Mouse (Mus musculus): ENCODE data around the gene Mecom.
A peak's percentile ranks its signal among the peaks of the same experiment; 100 is the strongest.

Gene Mecom

DNA sequence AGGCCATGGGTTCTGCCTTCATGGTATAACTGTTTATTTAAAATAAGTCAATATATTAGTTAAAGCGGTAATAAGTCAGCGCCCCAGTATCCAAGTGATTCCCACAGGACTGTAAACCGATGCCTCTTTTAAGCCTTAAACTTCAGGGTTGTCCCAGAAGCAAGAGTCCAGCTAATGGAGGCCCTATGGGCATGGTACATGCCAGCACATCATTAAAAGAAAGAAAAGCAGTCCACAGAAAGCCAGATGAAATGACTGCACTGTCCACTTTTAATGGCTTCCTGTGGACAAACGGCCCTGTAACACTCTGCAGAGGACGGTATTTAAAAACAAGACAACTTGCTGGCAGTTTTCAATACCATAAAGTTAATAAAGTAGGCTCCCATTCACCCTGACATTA is 531.0 kb downstream of the Mecom start:
- DNase-seq (ENCODE audit: low spot score in 2 of 2): no peak

DNA sequence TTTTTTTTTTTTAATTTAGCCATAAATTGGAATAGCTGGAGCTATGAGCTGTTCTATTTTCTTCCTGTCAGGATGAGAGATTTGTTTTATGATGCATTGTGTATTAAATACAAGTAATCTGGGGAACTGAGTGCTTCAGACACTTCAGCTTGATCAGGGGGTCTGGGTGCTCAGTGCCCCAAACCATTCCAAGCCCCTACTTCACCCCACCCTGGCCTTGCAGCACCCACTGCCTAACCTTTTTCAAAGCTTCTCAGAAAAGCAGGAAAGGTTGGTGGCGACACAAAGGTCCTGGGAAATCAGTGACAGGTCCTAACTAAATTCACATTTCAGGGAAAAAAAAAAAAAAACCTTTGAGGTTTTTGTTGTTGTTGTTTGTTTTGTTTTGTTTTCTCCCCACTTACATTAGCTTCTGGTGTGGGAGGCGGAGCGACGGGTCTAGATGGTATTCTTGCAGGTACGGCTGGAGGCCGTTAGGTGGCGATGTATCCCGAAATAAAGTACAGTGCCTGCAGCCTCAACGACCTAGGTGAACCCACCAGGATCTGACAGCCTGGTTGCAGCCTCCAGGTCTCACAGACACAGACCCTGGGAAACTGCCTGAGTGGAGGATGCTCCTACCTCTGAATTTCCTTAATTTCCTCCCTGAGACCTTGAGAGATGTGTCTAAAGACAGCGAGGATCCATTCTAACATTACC is 532.7 kb downstream of the Mecom start:
- DNase-seq (ENCODE audit: low spot score in 2 of 2): peak; percentile 5 to 60

DNA sequence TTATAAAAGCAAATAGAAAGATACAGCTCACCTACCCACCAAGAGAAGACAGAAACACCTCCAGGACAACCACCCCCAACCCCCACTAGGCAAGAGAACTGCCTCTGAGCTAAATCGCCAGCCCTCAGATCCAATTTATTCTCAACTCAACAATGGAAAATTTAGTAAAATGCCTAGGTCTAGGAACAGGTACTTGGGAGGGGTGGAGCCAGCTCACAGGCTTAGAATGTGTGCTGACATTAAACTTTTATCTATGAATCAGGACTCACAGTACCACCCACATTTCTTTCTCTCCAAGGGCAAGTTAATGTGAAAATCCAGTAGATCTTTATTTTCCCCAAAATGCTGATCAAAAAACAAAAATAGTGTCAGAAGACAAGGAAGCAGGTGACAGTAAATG is 533.5 kb downstream of the Mecom start:
- no peak for DNase-seq (ENCODE audit: low spot score in 2 of 2)

DNA sequence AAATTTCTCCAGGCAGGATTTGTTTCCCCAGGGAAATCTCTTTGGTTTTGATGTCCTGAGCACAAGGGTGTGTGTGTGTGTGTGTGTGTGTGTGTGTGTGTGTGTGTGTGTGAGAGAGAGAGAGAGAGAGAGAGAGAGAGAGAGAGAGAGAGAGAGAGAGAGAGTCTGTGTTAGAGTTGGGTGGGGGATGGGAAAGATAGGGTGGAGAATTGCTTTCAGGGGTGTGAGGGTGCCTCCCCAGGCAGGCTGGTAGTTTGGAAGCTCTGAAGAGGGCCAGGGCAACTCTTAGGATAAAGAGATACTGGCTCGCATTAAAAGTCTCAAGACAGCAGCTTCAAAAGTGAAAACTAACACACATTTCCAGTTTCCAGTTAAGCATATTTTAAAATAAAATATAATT is 534.4 kb downstream of the Mecom start:
- DNase-seq (ENCODE audit: low spot score in 2 of 2): no peak

DNA sequence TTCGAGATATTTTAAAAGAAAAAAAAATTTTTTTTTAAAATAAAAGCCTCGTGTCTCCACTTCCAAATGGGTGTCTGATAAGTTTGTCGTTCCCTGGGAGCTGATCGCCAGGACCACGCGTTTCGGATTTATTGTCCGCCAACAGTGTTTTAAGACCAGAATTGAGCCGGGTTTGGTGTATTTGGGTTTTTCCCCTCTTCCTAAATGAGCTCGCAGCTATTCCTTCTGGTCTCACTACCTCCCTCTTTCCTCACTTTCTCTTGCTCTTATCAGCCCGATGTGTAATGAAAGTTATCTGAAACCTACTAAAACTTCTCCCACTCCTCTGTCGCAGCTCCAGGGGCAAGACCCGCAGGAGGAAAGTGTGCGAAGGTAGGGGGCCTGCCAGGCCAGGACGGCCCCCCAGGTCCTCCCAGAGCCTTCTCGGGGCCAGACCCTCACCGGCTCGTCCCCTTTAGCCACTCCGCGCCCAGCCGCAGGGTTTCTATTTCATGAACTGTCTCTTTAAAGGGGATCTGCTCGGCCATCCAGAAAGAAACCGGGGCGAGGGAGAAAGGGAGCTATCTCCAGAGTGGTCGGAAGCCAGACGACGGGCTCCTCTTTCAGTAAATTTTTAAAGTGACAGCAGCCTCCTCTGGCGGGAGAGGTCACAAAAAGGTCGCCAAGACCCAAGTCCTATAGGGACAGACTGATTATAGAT is 535.0 kb downstream of the Mecom start:
- DNase-seq (ENCODE audit: low spot score in 2 of 2): no peak

- no peak for DNase-seq (ENCODE audit: low spot score in 2 of 2)
Measured at GRCm38 (mm10) chr3:30012150-30012549, 535.7 kb downstream of the Mecom start.

GRCm38 (mm10) chr3:30011712-30012111 is 536.1 kb downstream of the Mecom start:
- DNase-seq (ENCODE audit: low spot score in 2 of 2): no peak

DNA sequence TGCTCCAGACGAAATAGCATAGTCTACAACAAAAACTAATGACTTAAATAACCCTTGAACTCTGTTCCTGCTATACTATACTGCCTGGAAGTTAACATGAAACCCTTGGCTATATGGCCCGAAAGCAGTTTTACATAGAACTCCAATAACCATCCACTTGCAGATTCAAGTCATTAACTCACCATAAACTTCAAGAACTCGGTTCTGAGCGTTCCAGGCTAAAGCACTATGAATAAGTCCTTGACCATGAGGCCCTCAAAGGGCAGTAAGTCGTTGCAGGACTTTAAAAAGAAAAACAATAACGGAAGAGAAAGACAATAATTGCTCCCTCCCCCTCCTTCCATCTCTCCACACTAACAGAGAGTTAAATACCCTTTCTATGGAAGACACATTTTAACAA is 536.9 kb downstream of the Mecom start:
- no peak for DNase-seq (ENCODE audit: low spot score in 2 of 2)

GRCm38 (mm10) chr3:30009596-30009995 is 538.2 kb downstream of the Mecom start:
- DNase-seq (ENCODE audit: low spot score in 2 of 2): no peak

GRCm38 (mm10) chr3:30004888-30005405 is 542.9 kb downstream of the Mecom start:
- no peak for DNase-seq (ENCODE audit: low spot score in 2 of 2)

GRCm38 (mm10) chr3:30000260-30000659 is 547.5 kb downstream of the Mecom start:
- DNase-seq (ENCODE audit: low spot score in 2 of 2): no peak

GRCm38 (mm10) chr3:29999035-29999434 is 548.8 kb downstream of the Mecom start:
- DNase-seq (ENCODE audit: low spot score in 2 of 2): no peak

DNA sequence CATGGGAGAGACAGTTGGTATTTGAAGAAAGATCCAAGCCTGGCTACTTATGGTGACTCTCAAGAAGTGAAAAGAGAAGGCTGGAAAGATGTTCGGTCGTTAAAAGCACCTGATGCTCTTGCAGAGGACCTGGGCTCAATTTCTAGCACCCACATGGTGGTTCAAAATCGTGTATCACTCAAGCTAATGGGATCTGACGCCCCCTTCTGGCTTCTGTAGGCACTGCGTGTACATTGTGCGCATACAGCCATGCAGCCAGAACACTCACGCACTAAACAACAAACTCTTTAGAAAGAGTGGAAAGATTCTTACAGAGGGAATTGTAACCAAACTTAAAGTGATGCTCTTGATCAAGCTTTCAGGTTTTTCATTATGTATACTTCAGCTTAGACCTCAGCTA is 550.7 kb downstream of the Mecom start:
- no peak for DNase-seq (ENCODE audit: low spot score in 2 of 2)

GRCm38 (mm10) chr3:29993346-29993745 is 554.5 kb downstream of the Mecom start:
- no peak for DNase-seq (ENCODE audit: low spot score in 2 of 2)

DNA sequence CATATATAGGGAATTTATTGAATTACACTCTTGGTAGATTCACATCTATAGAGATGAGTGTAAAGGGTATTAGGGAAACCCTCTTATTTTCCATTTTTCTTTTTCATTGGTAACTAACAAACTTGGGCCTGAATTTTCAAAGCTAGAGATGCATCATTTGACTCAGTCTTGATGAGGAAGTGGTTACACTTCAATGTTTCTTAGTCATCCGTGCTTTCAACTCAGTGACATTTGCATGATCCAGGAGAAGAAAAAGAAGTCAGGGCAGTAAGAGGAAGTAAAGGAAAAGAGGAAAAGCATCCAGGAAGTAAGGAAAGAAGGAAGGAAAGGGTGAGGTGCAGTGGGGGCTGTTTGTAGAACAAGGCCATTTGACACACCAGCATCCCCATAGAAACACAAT is 556.3 kb downstream of the Mecom start:
- DNase-seq (ENCODE audit: low spot score in 2 of 2): no peak

- DNase-seq (ENCODE audit: low spot score in 2 of 2): no peak
Measured at GRCm38 (mm10) chr3:29984431-29984830, 563.4 kb downstream of the Mecom start.

GRCm38 (mm10) chr3:29981259-29981910 is 566.4 kb downstream of the Mecom start:
- no peak for DNase-seq (ENCODE audit: low spot score in 2 of 2)

DNA sequence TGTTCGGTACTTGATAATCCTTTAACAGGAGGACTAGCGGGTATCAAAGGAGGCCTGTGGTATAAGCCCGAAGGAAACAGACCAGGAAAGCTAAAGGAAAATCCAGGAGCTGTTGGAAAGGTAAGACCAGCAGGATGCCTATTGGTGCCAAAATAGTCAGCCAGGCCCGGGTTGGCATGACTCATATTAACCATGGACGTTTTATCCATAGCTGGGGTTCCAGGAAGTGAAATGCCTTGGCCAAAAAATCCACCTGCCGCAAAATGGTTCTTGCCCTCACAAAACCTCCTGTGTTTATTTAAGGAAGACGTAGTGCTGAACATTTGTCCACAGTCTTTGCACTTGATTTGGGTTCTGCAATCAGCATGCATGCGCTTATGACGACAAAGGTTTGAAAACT is 567.3 kb downstream of the Mecom start:
- no peak for DNase-seq (ENCODE audit: low spot score in 2 of 2)

GRCm38 (mm10) chr3:29976580-29976979 is 571.2 kb downstream of the Mecom start:
- no peak for DNase-seq (ENCODE audit: low spot score in 2 of 2)

- no peak for DNase-seq (ENCODE audit: low spot score in 2 of 2)
Measured at GRCm38 (mm10) chr3:29968433-29968949, 579.3 kb downstream of the Mecom start.

DNA sequence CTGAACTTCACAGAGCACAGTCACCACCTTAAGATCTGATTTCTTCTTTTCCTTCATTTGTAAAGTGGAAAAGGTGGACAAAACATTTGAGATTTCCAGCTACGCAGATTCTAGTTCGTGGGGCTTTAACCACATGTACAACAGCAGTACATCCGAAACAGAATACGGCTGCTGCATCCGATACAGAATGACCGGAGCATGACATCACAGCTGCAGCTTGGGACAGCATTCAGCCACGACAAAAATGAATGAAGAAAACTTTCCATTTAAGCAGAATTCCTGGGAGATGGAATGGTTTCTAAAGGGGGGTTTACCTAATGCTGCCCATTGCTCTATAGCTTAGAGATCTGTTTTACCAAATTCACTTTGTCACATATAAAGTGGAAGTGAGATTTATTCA is 583.9 kb downstream of the Mecom start:
- no peak for DNase-seq (ENCODE audit: low spot score in 2 of 2)

GRCm38 (mm10) chr3:29963447-29963846 is 584.4 kb downstream of the Mecom start:
- no peak for DNase-seq (ENCODE audit: low spot score in 2 of 2)

GRCm38 (mm10) chr3:29959051-29959450 is 588.8 kb downstream of the Mecom start:
- no peak for DNase-seq (ENCODE audit: low spot score in 2 of 2)

Data from left cerebral cortex, adult 9 months (tissue).